Mouse (Mus musculus) liver, postnatal 0 days (tissue): ENCODE results near the gene Eif3l.

ENCODE experiments used
- CTCF ChIP-seq: sonication (generic); IDR thresholded peaks from 2 replicates; pipeline ENCODE4 v1.5.1; 2016; ENCODE audit warnings: antibody characterized with exemption, low read depth
- EP300 ChIP-seq: IDR thresholded peaks from 2 replicates; pipeline ENCODE4 v1.6.1; 2016; ENCODE audit warnings: antibody characterized with exemption, low read depth, mild to moderate bottlenecking

- TF ChIP-seq CTCF, result no peak
- TF ChIP-seq EP300, result no peak
Measured at GRCm38 (mm10) chr15:79133191-79133661, 58.2 kb downstream of the Eif3l start.
